Mouse (Mus musculus): ENCODE data around the gene Arhgap22.

Gene Arhgap22

GRCm38 (mm10) chr14:33335733-33336132 is 121.9 kb downstream of the Arhgap22 start:
- DNase-seq = no peak

DNA sequence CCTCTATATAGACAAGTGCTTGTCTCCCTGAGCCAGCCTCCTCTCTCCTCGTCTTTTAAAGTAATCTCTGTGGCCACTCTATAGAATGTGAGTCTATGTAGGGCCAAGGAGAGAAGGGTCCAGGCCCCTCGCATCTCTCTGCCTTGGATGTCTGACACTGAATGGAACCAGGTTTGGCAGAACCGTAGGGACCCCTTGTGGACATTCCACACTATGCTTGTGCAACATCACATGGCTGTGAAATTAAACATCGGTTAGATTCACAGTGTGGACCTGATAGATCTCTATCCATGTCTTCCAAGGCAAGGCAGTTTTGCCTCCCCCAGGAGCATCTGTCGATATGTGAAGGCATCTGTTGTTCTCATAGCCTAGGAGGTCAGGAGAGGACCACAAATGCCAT is 124.9 kb downstream of the Arhgap22 start:
- DNase-seq = no peak

DNA sequence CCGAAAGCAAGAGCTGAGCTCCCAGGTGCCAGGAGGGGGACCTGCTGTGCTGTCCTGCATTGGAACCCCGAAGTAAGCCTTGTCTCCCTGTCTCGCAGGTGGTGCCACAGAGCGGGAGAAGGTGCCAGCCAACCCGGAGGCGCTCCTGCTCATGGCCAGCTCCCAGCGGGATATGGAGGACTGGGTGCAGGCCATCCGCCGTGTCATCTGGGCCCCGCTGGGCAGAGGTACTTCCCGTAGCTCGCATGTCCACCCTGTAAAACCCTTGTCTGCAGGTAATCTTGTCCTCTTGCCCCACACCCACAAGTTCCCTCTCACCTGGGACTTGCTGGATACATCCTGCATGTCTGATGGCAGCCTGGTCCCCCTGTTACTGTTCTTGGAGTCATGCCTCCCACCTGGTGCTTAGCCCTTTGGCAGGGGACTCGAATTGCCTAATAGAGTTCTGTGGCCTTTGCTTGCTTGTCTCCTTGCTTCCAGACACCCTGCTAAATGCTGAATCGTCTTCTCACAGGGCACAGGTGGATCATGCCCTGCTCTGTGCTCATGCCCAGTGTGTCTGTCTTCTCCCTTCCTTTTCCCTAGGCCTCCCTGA is 129.4 kb downstream of the Arhgap22 start:
- DNase-seq = peak; percentile 74

DNA sequence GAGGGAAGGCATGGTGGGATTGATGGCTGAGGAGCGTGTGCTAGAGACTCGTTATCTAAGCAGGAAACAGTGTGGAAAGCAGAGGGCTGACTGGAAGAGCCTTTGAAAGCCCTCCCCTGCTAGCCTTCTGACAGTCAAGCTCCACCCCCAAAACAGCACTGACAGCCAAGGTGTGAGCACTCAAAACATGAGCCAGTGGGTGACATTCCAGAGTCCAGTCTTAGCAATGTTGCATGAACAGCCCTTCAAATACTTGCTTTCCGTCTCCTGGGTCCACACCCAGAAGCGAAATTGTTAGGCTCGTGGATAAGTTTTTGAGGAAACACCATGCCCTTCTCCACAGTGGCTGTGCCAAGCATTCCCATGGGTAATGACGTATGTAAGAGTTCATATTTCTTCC is 132.7 kb downstream of the Arhgap22 start:
- DNase-seq = no peak

DNA sequence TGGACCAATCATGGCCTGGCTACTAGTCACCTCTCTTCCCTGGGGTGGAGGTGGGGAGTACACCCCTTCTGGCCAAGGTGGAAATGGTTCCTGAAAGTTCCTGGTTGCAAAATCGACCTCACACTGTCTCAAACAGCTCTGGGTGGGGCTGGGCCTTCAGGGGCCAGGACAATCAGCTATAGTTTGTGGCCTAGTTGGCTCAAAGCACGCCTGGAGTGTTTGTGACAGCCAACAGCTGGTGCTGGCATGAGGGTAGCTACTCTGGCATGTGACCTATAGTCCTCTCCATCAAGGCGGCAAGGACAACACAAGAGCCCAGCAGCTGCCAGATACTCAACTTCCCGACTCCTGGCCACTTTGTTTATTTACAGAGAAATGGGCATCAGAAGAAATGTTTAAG is 133.9 kb downstream of the Arhgap22 start:
- DNase-seq = no peak

GRCm38 (mm10) chr14:33348146-33348545 is 134.3 kb downstream of the Arhgap22 start:
- DNase-seq = no peak

DNA sequence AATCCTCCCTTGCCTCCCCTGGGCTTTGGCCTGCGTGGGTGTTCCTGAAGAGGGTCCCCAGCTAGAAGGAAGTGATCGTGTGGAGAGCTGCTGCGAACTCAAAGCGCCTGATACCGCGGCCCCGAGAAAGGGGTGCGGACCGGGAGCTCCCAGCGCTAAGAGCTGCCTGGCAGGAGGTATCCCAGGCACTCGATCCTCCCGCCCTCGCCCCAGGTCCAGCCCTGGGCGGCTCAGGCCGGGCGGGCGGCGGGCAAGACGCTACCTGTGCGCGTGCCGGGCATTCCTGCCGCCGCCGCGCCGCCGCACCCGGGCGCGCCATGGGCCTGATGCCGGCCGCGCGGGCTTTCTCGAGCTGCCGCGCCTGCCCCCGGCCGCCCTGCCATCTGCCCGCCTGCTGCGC is 137.2 kb downstream of the Arhgap22 start:
- DNase-seq = no peak

DNA sequence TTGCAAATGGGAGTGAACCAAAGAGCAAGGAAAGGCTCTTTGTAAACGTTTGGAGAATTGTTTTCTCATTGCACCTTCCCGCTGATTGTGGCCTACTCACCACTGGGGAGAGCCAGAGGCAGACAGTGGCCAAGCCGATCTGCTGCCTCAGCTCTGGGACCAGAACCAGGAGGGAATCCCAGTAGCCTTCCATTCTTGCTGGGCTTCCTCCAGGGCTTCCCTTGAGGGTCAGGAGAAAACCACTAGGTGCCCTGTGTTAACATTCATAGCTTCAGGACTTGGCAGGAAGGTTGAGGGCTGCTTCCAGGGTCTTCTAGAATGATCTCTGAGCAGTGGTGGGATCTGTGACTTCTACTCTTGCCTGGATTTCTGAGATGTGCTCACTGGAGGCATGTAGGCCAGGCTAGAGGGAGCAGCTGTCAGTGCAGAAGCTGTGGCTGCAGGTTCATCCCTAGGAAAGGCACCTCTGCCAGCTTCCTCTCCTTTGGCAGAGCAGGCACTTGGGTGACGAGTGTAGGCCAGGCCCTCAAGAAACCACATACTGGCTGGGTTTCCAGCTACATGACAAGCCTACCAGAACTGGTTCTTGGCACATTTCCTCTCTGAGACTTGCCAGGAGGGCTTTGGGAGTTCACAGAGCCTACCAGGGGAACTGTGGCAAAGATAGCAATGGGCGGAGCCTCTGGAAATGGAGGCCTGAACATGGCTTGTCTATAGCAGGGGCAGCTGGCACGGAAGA is 138.3 kb downstream of the Arhgap22 start:
- no peak for DNase-seq

GRCm38 (mm10) chr14:33352890-33353289 is 139.1 kb downstream of the Arhgap22 start:
- no peak for DNase-seq

DNA sequence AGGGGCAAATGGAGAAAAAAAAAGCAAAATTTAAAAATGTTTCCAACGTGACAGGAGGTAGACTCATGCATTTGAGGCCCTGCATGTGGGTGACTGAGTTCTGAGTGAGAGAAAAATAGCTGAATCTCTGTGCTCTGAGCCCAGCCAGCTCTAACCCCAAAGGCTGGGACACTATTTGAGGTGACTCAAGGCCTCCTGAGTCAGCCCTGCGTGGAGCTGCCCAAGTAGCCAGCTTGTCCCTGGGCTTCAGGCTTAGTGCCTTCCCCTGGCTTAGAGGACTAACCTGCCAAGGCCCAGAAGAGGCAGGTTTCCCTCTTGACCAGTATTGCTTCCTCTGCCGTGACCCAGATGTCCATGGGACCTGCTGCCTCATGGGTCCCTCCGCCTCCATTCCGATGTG is 141.4 kb downstream of the Arhgap22 start:
- DNase-seq = no peak

DNA sequence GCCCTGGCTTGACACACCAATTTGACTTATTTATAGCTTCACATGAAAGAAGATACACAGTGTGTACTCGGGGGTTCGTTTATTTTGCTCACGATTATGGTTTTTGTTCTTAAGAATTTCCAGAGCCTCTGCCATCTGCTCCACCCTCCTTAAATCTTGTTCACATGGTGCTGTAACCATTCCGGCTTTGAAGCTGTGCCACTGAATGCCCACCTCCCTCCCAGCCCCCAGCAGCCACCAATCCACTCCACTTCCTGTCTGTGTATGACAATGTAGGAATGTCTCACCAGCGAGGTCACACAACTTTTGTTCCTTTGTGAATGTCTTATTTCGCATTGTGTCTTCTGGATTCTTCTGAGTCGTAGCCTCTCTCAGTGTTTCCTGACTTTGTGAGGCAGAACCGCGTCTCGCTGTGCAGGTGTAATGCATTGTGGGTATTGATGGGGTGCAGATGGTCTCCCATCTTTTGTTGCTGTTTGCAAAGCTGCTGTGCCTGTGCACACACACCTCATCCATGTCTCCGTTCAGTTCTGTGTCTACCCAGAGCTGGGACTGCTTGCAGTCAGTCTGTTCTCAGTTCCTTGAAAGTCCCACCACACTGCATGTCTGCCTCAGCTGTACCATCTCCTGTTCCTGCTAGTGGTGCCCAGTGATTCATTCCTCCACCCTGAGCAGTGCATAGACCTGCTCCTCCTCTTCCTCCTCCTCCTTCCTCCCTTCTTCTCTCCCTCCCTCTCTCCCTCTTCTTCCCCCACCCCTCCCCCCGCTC is 144.0 kb downstream of the Arhgap22 start:
- DNase-seq = no peak

- DNase-seq = no peak
Observed at GRCm38 (mm10) chr14:33358891-33359290, 145.1 kb downstream of the Arhgap22 start.

- DNase-seq = no peak
Observed at GRCm38 (mm10) chr14:33361546-33361945, 147.7 kb downstream of the Arhgap22 start.

DNA sequence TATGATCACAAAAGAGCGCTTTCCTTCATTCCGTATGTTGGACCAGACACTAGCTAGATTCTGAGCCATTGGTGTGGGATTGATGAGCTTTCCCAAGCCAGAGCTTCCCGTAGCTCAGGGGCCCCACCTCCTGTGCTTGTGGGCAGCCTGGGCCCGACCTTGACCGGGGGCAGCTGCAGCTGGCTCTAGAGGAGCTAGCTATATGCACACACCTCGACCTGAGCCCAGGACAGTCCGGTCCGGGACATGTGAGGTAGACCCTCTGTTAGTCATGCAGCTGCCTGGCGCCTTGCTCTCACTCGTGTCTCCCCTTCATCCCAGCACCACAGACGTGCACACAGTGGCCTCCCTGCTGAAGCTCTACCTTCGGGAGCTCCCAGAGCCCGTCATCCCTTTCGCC is 148.3 kb downstream of the Arhgap22 start:
- no peak for DNase-seq

- DNase-seq = no peak
Observed at GRCm38 (mm10) chr14:33362807-33363206, 149.0 kb downstream of the Arhgap22 start.

DNA sequence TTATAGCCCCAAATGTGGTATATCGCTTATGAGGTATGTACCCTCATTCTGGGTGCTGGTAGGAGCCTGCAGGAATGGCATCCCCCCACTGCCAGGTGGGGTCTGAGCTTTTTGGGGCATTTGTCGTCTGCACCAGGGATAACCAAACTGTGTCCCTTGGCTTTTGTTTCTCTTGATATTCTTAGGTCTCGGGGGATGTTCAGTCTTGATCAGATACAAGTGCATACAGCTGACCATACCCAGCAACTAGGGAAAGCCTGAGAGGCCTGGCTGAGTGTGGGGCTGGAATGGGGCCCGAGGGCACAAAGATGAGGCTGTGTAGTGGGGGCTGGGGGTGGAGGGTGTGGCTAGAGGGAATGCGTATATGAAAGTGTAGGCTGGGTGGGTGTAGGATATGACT is 149.8 kb downstream of the Arhgap22 start:
- no peak for DNase-seq

- DNase-seq = no peak
Observed at GRCm38 (mm10) chr14:33364061-33364460, 150.2 kb downstream of the Arhgap22 start.

DNA sequence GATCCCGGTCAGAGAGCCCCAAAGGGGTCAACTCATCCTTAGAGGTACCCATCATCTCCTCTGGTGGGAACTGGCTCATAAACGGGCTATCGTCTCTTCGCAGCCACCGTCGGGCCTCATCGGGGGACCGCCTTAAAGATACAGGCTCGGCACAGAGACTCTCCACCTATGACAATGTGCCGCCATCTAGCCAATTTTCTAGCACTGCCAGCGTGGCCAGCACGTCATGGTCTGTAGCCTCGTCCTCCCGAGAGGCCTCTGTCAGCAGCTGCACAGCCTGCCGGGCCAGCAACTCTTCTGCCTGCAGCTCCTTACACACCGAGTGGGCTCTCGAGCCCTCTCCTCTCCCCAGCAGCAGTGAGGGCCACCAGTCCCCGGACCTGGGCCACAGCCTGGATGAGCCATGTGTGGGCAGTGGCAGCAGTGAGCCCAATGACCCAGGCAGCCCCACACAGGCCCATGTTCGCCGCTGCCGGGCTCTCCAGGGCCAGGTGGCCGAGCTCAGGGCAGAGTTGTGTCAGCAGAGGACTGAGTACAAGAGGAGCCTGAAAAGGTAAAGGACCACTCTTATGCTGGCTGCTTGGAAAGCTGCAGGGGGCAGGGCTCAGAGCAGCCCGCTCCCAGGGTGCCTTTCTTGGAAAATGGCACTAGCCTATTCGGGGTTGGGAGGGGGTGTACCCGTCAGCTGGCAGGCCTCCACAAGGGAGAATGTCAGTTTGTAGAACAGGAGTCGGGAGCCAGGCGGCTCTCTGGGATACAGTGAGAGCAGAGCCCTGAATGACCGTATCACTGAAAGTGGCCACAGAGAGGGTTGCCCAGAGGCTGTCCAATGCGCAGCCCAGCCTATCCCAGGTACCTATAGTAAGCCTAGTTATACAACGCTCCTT is 153.3 kb downstream of the Arhgap22 start:
- DNase-seq = no peak

DNA sequence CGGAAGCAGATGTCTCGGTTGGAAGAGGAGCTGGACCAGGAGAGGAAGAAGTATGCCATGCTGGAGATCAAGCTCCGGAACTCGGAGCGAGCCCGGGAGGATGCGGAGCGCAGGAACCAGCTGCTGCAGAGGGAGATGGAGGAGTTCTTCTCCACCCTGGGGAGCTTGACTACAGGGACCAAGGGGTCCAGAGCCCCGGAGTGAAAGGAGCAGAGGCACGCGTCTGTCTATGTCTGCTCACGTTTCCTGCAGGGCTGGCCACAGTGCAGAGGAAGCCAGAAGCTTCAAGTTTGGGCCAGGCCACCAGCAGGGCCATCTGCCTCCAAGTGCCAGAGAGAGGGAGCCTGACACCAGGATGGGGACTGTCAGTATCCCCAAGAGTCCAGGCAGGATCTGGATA is 155.5 kb downstream of the Arhgap22 start:
- peak; percentile 56 for DNase-seq

GRCm38 (mm10) chr14:33370056-33370455 is 156.2 kb downstream of the Arhgap22 start:
- DNase-seq = peak; percentile 38

- DNase-seq = peak; percentile 71
Observed at GRCm38 (mm10) chr14:33371248-33371647, 157.4 kb downstream of the Arhgap22 start.

DNA sequence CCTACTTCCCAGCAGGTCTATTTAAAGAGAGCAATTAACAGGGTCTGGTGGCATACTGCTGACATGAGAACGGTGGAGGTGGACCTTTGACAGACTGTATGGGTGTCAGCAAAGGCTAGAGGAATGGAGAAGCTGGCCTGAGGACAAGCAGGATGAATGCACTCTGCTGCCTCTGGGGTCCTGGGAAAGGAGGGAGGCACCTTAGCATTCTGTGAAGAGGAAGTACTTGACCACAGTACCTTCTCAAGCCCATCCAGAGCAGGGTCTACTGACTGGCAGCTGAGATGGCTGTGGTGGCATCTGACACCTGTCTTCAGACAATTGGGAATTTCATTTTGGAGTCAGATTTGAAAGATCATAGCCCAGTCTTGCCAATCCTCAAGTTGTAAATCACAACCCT is 159.4 kb downstream of the Arhgap22 start:
- no peak for DNase-seq

DNA sequence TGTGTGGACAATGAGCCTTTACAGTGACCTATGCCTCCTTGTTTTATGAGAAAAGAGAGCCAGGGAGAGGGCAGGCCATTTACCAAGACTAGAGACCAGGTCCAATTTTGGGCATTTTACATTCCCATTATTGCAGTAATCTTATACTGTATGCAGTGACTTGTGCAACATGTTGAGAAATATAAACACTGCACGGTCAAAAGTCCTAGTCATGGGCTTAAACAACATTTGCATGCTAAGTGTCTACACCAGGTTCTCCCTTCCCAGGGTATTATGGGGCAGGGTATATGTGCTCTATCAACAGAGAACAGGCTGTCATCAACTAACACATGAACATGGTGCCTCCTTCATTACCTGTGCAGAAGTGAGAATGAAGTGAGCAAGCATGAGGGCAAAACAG is 160.3 kb downstream of the Arhgap22 start:
- DNase-seq = no peak
